Mouse (Mus musculus) right cerebral cortex, postnatal 25 days (tissue): ENCODE data around the gene Pou2f3.
"Not testable (repeated sequence)": the region's sequence is repeated elsewhere in the genome, so short reads cannot be mapped to it uniquely, and the experiment has no call there.

Source experiments
- DNase-seq: peaks from one replicate; pipeline ENCODE4 v3.0.0; 2022

The Pou2f3 gene

GRCm38 (mm10) chr9:43151779-43152178 is 58.4 kb downstream of the Pou2f3 start:
- DNase-seq, result no peak

GRCm38 (mm10) chr9:43150957-43151356 is 59.2 kb downstream of the Pou2f3 start:
- no peak for DNase-seq

- DNase-seq, result peak; percentile 68
These were observed 60.1 kb downstream of the Pou2f3 start for GRCm38 (mm10) chr9:43150075-43150474.

GRCm38 (mm10) chr9:43149498-43149897 is 60.7 kb downstream of the Pou2f3 start:
- DNase-seq, result peak; percentile 52

GRCm38 (mm10) chr9:43145196-43145595 is 65.0 kb downstream of the Pou2f3 start:
- no peak for DNase-seq

GRCm38 (mm10) chr9:43144206-43144810 is 65.9 kb downstream of the Pou2f3 start:
- no peak for DNase-seq

DNA sequence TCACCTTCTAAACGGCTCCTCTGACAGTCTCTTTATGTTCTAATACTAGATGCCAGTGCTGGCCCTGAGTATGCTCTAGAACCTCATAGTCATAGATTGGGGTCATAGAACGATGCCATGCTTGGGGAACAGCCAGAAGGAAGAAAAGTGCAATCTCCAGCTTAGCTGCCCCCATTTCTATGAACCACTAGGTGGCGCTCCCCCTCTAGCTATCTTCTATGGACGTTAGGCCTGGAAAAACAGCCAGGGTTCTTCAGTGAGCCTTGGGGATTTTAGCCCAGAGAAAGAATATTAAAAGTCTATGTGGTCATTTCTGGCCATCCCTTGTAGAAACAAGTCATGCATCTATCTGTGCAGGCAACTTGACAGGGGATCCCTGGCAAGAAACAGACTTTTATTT is 68.3 kb downstream of the Pou2f3 start:
- DNase-seq, result peak; percentile 57

GRCm38 (mm10) chr9:43133525-43133924 is 76.6 kb downstream of the Pou2f3 start:
- DNase-seq, result peak; percentile 68

GRCm38 (mm10) chr9:43132380-43132779 is 77.8 kb downstream of the Pou2f3 start:
- no peak for DNase-seq

DNA sequence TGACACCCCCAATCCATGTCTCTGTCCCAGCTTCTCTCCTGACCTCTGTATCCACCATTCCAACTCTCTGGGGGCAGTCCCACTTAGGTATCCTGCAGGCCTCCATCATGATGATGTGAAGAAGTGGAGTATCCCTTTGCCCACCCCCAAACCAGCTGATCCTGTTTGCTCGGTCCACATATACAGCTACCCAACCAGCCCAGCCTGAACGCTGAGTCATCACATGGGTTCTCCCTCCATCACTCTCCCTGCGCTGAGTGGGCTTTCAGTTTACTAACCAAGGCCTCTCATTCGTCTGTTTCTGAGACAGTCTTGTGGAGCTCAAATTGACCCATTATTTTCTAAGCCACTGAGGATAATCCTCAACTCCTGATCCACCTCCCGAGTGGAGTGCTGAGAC is 78.2 kb downstream of the Pou2f3 start:
- no peak for DNase-seq

- DNase-seq, result no peak
These were observed 79.5 kb downstream of the Pou2f3 start for GRCm38 (mm10) chr9:43130684-43131083.

GRCm38 (mm10) chr9:43127101-43127787 is 82.9 kb downstream of the Pou2f3 start:
- peak; percentile 43 for DNase-seq

- DNase-seq, result no peak
These were observed 87.8 kb downstream of the Pou2f3 start for GRCm38 (mm10) chr9:43122379-43122778.

DNA sequence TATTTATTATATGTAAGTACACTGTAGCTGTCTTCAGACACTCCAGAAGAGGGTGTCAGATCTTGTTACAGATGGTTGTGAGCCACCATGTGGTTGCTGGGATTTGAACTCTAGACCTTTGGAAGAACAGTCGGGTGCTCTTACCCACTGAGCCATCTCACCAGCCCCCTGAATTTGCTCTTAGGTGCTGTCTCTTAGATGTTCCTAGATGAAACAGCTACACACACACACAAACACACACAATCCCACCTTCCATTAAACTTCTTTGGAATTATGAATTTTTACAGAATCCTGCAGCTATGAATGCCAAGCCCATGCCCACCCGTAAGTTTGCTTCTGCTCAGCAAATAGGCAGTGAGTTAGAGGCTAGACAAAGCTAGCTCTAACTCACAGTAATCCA is 88.2 kb downstream of the Pou2f3 start:
- not testable (repeated sequence) for DNase-seq

- DNase-seq, result no peak
These were observed 93.2 kb downstream of the Pou2f3 start for GRCm38 (mm10) chr9:43116997-43117336.

DNA sequence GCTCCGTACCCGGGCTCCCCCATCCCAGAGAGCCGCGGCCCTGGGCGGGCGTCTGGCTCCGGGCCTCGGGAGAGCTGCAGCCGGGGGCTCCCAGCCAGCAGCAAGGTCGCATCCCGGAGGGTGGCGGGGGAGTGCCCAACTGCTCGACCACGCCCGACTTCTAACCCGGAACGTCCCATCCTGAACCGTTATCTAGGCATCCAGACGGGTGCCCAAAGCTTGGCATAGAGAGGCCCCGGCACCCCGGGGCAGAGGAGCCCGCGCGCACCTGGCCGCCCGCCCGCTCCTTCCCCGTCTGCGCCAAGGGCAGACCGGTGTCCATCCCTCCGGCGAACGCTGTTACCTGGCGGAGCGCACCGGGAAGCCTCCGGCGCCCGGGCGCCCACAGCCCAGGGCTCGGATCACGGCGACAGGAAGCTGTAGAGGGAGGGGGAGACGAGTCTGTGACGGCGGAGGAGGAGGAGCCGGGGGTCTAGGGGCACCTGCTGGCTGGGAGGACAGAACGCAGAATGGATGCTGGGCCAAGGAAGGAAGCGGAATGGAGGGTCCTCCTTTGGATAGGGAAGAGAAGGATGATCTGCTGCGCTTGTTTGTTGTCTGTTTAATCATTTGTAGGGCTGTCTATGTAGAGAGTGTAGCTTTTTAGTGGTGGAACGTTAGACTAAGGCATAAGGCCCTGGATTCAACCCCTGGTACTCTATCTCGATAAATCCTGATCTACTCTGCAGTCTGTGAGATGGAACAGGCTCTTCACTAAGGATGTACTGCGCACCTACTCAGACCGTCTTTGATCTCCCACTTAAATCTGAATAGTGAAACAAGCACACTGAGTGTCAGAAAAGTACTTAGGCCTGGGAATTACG is 93.8 kb downstream of the Pou2f3 start, which contains the start of gene Tmem136:
TSS of gene Tmem136 (minus strand) at position 437 of the 863 bp plus-strand sequence.
- DNase-seq, result peak; percentile 78

DNA sequence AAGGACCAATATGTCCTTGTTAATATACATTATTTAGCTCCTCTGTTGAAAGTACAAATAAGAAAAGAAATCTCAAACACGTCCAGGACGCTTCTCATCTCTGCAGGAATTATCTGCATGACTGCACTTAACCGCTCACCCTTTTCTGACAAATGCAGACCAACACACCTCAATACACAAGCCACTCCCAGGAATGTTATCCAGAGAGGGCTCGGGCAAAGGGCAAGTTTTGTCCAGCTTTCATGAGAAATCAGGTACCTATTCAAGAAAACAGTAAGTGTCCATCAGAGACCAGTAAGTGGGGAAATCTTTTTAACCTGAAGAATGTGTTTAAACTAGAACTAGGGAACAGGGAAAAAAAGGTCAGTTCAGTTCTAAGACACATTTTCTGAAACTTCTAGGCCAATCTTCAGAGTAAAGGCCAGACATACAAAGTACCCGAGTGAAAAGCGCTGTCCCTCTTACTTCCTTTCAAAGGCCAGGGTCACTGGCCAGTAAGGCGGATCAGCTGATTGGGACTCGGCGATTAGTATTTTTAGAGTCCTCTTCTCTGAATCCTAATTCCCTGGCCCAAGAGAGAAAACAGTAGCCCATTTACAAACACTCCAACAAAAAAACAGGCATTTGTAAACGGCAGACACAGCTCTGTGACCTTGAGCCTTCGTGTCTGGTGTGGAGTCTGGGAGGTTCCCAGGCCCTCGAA is 94.6 kb downstream of the Pou2f3 start:
- DNase-seq, result no peak

DNA sequence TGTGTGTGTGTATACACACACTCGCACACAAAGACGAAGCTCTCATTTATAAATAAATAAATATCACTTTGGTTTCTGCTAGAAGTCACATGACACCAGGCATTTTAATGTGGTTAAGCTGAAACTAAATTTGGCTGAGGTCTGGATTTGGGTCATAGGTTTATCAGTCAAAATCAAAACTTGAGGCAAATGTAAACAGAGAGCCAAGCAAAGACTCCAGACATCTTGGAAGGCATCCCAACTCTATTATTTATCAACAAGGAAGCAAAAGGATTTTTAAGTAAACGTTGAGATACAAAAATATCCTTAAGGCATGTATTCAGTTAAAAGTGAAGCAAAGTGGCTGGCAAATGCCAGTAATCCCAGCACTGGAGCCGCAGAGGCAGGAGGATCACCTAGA is 95.3 kb downstream of the Pou2f3 start:
- no peak for DNase-seq

DNA sequence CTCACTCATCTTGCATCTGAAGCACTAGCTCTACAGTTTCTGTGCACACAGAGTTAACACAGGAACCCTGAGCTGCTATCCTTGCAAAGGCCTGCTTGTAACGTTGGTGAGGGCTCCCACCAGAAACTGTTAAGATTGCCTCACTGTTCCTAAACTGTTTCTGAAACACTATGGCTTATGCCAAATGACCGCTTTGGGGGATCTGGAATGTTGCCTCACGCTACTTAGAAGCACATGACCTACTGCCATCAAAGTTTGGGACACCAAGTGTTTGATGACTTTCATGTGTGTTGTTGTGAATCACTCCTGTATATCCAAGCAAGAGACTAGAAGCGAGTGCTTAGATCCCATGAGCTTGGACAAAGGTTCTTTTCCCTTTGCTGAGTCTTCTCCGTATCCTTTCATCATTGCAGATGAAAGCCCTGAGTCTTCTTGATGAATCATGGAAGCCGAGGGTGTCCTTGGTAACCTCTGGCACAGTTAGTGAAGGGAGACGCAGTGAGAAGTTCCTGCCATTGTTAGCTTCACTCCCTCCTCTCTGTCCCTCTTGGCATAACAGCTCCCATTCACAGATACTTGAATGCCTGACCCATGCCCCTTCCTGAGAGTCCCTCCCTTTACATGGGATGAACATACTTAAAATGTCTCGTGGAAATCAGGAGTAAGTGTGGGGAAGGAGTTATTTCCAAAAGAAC is 99.7 kb downstream of the Pou2f3 start:
- DNase-seq, result no peak

DNA sequence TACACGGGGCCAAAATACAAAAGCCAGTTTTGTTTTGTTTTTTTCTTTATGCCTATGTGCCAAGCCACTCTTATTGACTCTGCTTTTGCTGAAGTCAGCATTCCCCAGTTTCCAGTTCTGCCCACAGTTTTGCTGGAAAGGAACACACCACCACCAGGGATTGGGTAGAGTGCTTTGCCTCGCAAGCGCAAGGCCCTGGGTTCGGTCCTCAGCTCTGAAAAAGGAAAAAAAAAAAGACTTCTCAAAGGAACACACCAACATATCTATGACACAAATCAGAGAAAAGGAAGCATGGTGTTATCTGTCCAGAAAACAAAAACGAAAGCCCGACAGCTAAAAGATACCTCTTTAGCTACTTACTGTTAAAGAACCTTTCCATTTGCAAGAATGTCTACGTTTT is 101.0 kb downstream of the Pou2f3 start:
- DNase-seq, result no peak

DNA sequence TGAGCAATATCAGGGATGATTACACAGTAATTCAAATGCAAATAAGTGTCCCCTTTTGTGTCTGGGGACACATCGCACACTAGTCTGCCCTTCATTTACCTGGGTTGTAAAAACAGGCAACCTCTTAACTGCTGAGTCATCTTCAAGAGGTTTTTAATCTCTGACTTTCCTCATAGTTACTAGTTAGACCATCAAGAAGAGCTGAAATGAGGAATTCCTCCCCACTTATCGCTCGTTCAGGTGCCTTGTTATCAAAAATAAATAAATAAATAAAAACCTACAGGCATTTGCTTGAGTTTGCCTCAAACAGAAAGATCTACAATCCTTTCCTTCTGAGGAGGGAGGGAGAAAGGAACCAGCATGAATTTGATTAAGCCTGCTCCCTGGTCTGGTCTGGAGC is 101.4 kb downstream of the Pou2f3 start:
- no peak for DNase-seq

DNA sequence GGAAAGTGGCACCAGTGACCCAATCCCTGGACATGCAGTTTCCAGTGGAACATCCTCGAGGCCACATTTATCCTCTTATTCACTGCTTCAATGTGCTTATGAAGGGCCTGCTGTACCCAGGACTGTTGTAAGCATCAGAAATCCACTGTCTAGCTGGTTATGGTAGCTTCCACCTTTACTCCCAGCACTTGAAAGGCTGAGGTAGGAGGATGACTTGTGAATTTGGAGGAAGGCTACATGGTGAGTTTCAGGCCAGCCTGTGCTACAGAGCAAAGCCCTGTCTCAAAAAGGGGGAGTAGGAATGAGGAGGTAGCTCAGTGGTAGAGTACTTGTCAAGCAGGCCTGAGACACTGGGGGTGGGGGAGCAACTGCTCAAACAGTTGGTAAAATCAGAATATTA is 102.1 kb downstream of the Pou2f3 start:
- DNase-seq, result no peak

- DNase-seq, result no peak
These were observed 102.6 kb downstream of the Pou2f3 start for GRCm38 (mm10) chr9:43107555-43107954.
